Mouse (Mus musculus): ENCODE data around the gene Stil. TPM values are rescaled to one million over a fixed set of nuclear protein-coding genes. Genes with fewer than 3 reads are reported as not detected.

The Stil gene
- polyA plus RNA-seq, 1 experiment: 8.1 TPM

GRCm38 (mm10) chr4:115058871-115059590 lies 59.1 kb downstream of the Stil start:
- WGBS: 34% methylated on average over 23 of the region's 23 CpGs
- TF ChIP-seq POLR2A (IDR thresholded peaks at IDR 0.05; ENCODE audit: control insufficient read depth, extremely low read depth, insufficient read depth, low read length, poor library complexity) (no peak), CTCF (IDR thresholded peaks at IDR 0.05; ENCODE audit: borderline replicate concordance, control insufficient read depth, extremely low read depth, insufficient read depth, low read length, poor library complexity) (no peak)
- Histone ChIP-seq H3K36me3 (ENCODE audit: control insufficient read depth, insufficient read depth, low read length) (no peaks in the 10 kb centered on the region), H3K27me3 (ENCODE audit: control insufficient read depth, insufficient read depth, low read length) (peaks cover 54% of the 10 kb centered on the region), H3K27ac (ENCODE audit: control insufficient read depth, insufficient read depth, low read length) (no peak overlapping the region), H3K4me1 (replicated peaks; ENCODE audit: control insufficient read depth, insufficient read depth, low read length) (peaks cover 12% of the 10 kb centered on the region; the same call in 1 of the 2 replicates), H3K4me3 (ENCODE audit: control insufficient read depth, insufficient read depth, low read length) (no peak overlapping the region)
- no peak for DNase-seq

DNA sequence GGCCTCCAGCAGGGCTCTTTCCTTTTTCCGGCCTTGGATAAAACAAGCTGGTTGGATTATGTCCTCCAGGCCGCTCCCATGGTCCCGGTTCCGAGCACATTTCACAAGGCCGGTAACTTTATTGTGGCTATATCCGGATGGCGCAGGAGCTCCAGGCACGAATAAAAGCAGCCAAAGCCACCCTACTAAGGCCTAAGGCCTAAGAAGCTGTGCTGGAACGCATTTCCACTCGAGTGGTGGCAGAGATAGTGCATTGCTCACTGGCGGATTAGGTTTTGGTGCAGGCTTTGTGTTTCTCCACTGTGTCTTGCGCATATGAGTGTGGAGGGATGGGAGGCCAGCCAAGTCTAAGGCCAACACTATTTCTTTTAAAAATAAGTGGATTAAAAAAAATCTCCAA lies 59.9 kb downstream of the Stil start:
- H3K4me1 ChIP-seq (replicated peaks; ENCODE audit: control insufficient read depth, insufficient read depth, low read length): peaks cover 12% of the 10 kb centered on the region; the same call in 1 of the 2 replicates
- peaks cover 52% of the 10 kb centered on the region for H3K27me3 ChIP-seq (ENCODE audit: control insufficient read depth, insufficient read depth, low read length)
- H3K4me3 ChIP-seq (ENCODE audit: control insufficient read depth, insufficient read depth, low read length): no peak overlapping the region
- H3K27ac ChIP-seq (ENCODE audit: control insufficient read depth, insufficient read depth, low read length): no peak overlapping the region
- TF ChIP-seq POLR2A (IDR thresholded peaks at IDR 0.05; ENCODE audit: control insufficient read depth, extremely low read depth, insufficient read depth, low read length, poor library complexity) (no peak), CTCF (IDR thresholded peaks at IDR 0.05; ENCODE audit: borderline replicate concordance, control insufficient read depth, extremely low read depth, insufficient read depth, low read length, poor library complexity) (no peak)
- WGBS: 79% methylated on average over 12 of the region's 12 CpGs
- DNase-seq: no peak
- no peaks in the 10 kb centered on the region for H3K36me3 ChIP-seq (ENCODE audit: control insufficient read depth, insufficient read depth, low read length)

GRCm38 (mm10) chr4:115060753-115061152 lies 60.8 kb downstream of the Stil start:
- no peak for TF ChIP-seq CTCF (IDR thresholded peaks at IDR 0.05; ENCODE audit: borderline replicate concordance, control insufficient read depth, extremely low read depth, insufficient read depth, low read length, poor library complexity)
- no peak for TF ChIP-seq POLR2A (IDR thresholded peaks at IDR 0.05; ENCODE audit: control insufficient read depth, extremely low read depth, insufficient read depth, low read length, poor library complexity)
- H3K4me1 ChIP-seq (replicated peaks; ENCODE audit: control insufficient read depth, insufficient read depth, low read length): peaks cover 12% of the 10 kb centered on the region; the same call in 1 of the 2 replicates
- no peaks in the 10 kb centered on the region for H3K36me3 ChIP-seq (ENCODE audit: control insufficient read depth, insufficient read depth, low read length)
- H3K27ac ChIP-seq (ENCODE audit: control insufficient read depth, insufficient read depth, low read length): no peak overlapping the region
- no peak overlapping the region for H3K4me3 ChIP-seq (ENCODE audit: control insufficient read depth, insufficient read depth, low read length)
- no peak for DNase-seq
- H3K27me3 ChIP-seq (ENCODE audit: control insufficient read depth, insufficient read depth, low read length): peaks cover 50% of the 10 kb centered on the region
- WGBS: 40% methylated on average over 3 of the region's 3 CpGs

GRCm38 (mm10) chr4:115062540-115062874 lies 62.5 kb downstream of the Stil start:
- Histone ChIP-seq H3K4me1 (replicated peaks; ENCODE audit: control insufficient read depth, insufficient read depth, low read length) (peaks cover 5% of the 10 kb centered on the region; the same call in 1 of the 2 replicates), H3K4me3 (ENCODE audit: control insufficient read depth, insufficient read depth, low read length) (0 out of 2 replicates have a peak overlapping the region, but pooled peaks have one; percentile 20), H3K27me3 (ENCODE audit: control insufficient read depth, insufficient read depth, low read length) (peaks cover 38% of the 10 kb centered on the region), H3K27ac (ENCODE audit: control insufficient read depth, insufficient read depth, low read length) (no peak overlapping the region), H3K36me3 (ENCODE audit: control insufficient read depth, insufficient read depth, low read length) (no peaks in the 10 kb centered on the region)
- TF ChIP-seq POLR2A (IDR thresholded peaks at IDR 0.05; ENCODE audit: control insufficient read depth, extremely low read depth, insufficient read depth, low read length, poor library complexity): no peak
- TF ChIP-seq CTCF (IDR thresholded peaks at IDR 0.05; ENCODE audit: borderline replicate concordance, control insufficient read depth, extremely low read depth, insufficient read depth, low read length, poor library complexity): no peak
- whole genome bisulfite sequencing: 1% methylated on average over 9 of the region's 9 CpGs
- no peak for DNase-seq

DNA sequence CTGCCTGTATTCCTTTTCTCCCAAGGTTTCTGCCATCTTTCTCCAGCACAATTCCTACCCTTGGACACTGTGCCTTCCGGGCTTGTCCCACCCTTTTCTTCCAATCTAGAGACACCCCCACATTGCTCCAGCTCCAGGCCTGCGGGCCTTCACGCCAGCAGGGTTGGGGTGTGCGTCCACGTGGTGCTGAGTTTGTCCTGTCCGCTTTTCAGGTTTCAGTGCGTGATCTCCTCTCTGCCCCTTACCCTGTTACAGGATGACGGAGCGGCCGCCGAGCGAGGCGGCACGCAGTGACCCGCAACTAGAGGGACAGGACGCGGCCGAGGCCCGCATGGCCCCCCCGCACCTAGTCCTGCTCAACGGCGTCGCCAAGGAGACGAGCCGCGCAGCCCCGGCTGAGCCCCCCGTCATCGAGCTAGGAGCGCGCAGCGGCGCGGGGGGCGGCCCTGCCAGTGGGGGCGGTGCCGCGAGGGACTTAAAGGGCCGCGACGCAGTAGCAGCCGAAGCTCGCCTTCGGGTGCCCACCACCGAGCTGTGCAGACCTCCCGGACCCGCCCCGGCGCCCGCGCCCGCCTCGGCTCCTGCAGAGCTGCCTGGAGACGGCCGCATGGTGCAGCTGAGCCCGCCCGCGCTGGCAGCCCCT lies 63.0 kb downstream of the Stil start:
- Histone ChIP-seq H3K36me3 (ENCODE audit: control insufficient read depth, insufficient read depth, low read length) (no peaks in the 10 kb centered on the region), H3K4me1 (replicated peaks; ENCODE audit: control insufficient read depth, insufficient read depth, low read length) (peaks cover 5% of the 10 kb centered on the region; the same call in 1 of the 2 replicates), H3K27me3 (ENCODE audit: control insufficient read depth, insufficient read depth, low read length) (peaks cover 34% of the 10 kb centered on the region), H3K27ac (ENCODE audit: control insufficient read depth, insufficient read depth, low read length) (no peak overlapping the region), H3K4me3 (ENCODE audit: control insufficient read depth, insufficient read depth, low read length) (peak overlapping the region; percentile 20; the same call in 1 of the 2 replicates)
- peak; percentile 26 for DNase-seq
- WGBS: 1% methylated on average over 58 of the region's 58 CpGs
- TF ChIP-seq CTCF (IDR thresholded peaks at IDR 0.05; ENCODE audit: borderline replicate concordance, control insufficient read depth, extremely low read depth, insufficient read depth, low read length, poor library complexity) (no peak), POLR2A (IDR thresholded peaks at IDR 0.05; ENCODE audit: control insufficient read depth, extremely low read depth, insufficient read depth, low read length, poor library complexity) (no peak)

GRCm38 (mm10) chr4:115063518-115064239 lies 63.7 kb downstream of the Stil start:
- 13% methylated on average over 31 of the region's 31 CpGs for WGBS
- Histone ChIP-seq H3K4me1 (replicated peaks; ENCODE audit: control insufficient read depth, insufficient read depth, low read length) (peaks cover 5% of the 10 kb centered on the region; the same call in 1 of the 2 replicates), H3K27me3 (ENCODE audit: control insufficient read depth, insufficient read depth, low read length) (peaks cover 29% of the 10 kb centered on the region), H3K4me3 (ENCODE audit: control insufficient read depth, insufficient read depth, low read length) (peak overlapping the region; percentile 20; the same call in 1 of the 2 replicates), H3K27ac (ENCODE audit: control insufficient read depth, insufficient read depth, low read length) (no peak overlapping the region), H3K36me3 (ENCODE audit: control insufficient read depth, insufficient read depth, low read length) (no peaks in the 10 kb centered on the region)
- no peak for DNase-seq
- no peak for TF ChIP-seq CTCF (IDR thresholded peaks at IDR 0.05; ENCODE audit: borderline replicate concordance, control insufficient read depth, extremely low read depth, insufficient read depth, low read length, poor library complexity)
- TF ChIP-seq POLR2A (IDR thresholded peaks at IDR 0.05; ENCODE audit: control insufficient read depth, extremely low read depth, insufficient read depth, low read length, poor library complexity): no peak

All from thymus, adult 2 months (tissue).